ENCODE assay signal across 13 mouse cellular contexts in genomic region chr10:79991548-79991947, GRCm38 (mm10). TPM values are rescaled to one million over a fixed set of nuclear protein-coding genes. Genes with fewer than 3 reads are reported as not detected.
DNase-seq lines count a peak whose midpoint lies in the region; ATAC-seq and TF ChIP-seq lines count a peak whose summit lies in the region.
"Had no signal": no experiment of that assay in that cellular context is flagged by ENCODE, and none has a peak within 500 bp of the region (broad histone marks: within the 10 kb centered on the region; RNA-seq: fewer than 3 reads in every experiment).

No protein-coding gene starts in this region.

- no peak overlapping the region for H3K4me2 ChIP-seq in heart, postnatal 0 days (ENCODE audit: low read depth, low read length)
- H3K4me2 ChIP-seq in stomach, embryonic 14.5 days (replicated peaks; ENCODE audit: low read depth, low read length) = 0 out of 2 replicates have a peak overlapping the region, but pooled peaks have one; percentile 29
- H3K4me2 ChIP-seq: midbrain, embryonic 15.5 days had no signal

- H3K4me3 ChIP-seq in heart, postnatal 0 days (ENCODE audit: low read depth, low read length) = no peak overlapping the region
- H3K4me3 ChIP-seq in lung, adult 2 months (replicated peaks; ENCODE audit: extremely low read depth, low read depth, low read length) = no peak overlapping the region
- peak overlapping the region; percentile 76; the same call in 1 of the 2 replicates for H3K4me3 ChIP-seq in stomach, embryonic 14.5 days (ENCODE audit: low read depth, low read length)
- H3K4me3 ChIP-seq: midbrain, embryonic 15.5 days had no signal

- ATAC-seq in heart, postnatal 0 days (ENCODE audit: insufficient read depth, low read depth) = no peak
- ATAC-seq in stomach, embryonic 14.5 days (ENCODE audit: insufficient number of reproducible peaks, insufficient read depth, low FRiP score, low read depth) = no peak
- ATAC-seq: activated CD4-positive, CD25-positive, alpha-beta regulatory T cell, adult 4 months; midbrain, embryonic 15.5 days had no signal

- peaks cover 49% of the 10 kb centered on the region for H3K36me3 ChIP-seq in heart, postnatal 0 days (replicated peaks; ENCODE audit: control insufficient read depth, insufficient read depth, low read length)
- peaks cover 32% of the 10 kb centered on the region for H3K36me3 ChIP-seq in stomach, embryonic 14.5 days (ENCODE audit: control insufficient read depth, insufficient read depth, low read length)
- H3K36me3 ChIP-seq: midbrain, embryonic 15.5 days had no signal

- 88% methylated on average over 6 of the region's 6 CpGs for WGBS in heart, postnatal 0 days
- 89% methylated on average over 6 of the region's 6 CpGs for WGBS in lung, adult 2 months
- 85% methylated on average over 6 of the region's 6 CpGs for WGBS in stomach, embryonic 14.5 days

- no peaks in the 10 kb centered on the region for H3K27me3 ChIP-seq in heart, postnatal 0 days (ENCODE audit: control insufficient read depth, insufficient read depth, low read length)
- no peaks in the 10 kb centered on the region for H3K27me3 ChIP-seq in stomach, embryonic 14.5 days (ENCODE audit: control insufficient read depth, insufficient read depth, low read length)

- TF ChIP-seq POLR2A in lung, adult 2 months (IDR thresholded peaks at IDR 0.05; ENCODE audit: borderline replicate concordance, extremely low read depth, low read depth, low read length) = no peak

- peaks cover 15% of the 10 kb centered on the region for H3K4me1 ChIP-seq in heart, postnatal 0 days (ENCODE audit: control insufficient read depth, insufficient read depth)
- peaks cover 11% of the 10 kb centered on the region for H3K4me1 ChIP-seq in lung, adult 2 months (ENCODE audit: control insufficient read depth, insufficient read depth, low read length)
- peaks cover 23% of the 10 kb centered on the region for H3K4me1 ChIP-seq in stomach, embryonic 14.5 days (ENCODE audit: control insufficient read depth, insufficient read depth, low read length)

- no peaks in the 10 kb centered on the region for H3K9me3 ChIP-seq in heart, postnatal 0 days (replicated peaks; ENCODE audit: control insufficient read depth, low read length)
- H3K9me3 ChIP-seq in stomach, embryonic 14.5 days (ENCODE audit: control insufficient read depth, low read depth, low read length) = peaks cover 7% of the 10 kb centered on the region; the same call in 1 of the 2 replicates
- H3K9me3 ChIP-seq: midbrain, embryonic 15.5 days had no signal

- H3K9ac ChIP-seq in heart, postnatal 0 days (replicated peaks; ENCODE audit: low read depth, low read length) = no peak overlapping the region
- no peak overlapping the region for H3K9ac ChIP-seq in stomach, embryonic 14.5 days (replicated peaks; ENCODE audit: low read depth, low read length)
- H3K9ac ChIP-seq: midbrain, embryonic 15.5 days had no signal

- TF ChIP-seq CTCF in heart, postnatal 0 days (IDR thresholded peaks at IDR 0.05; ENCODE audit: low read depth) = peak; percentile 22
- peak; percentile 15; the same call in 1 of the 2 replicates for TF ChIP-seq CTCF in lung, adult 2 months (IDR thresholded peaks at IDR 0.05; ENCODE audit: insufficient read depth, low read length)

- DNase-seq in heart, postnatal 0 days (ENCODE audit: low spot score) = no peak
- DNase-seq in heart, adult 18-20 months = no peak
- DNase-seq in lung, adult 2 months = no peak
- DNase-seq in lung, postnatal 14 days = no peak
- DNase-seq in R1 (ENCODE audit: low read depth, low spot score) = peak; percentile 72
- no peak for DNase-seq in adrenal gland, postnatal 25 days
- DNase-seq in ovary, postnatal 10 days (ENCODE audit: low spot score) = no peak
- DNase-seq: gastrocnemius, postnatal 14 days; kidney, postnatal 10 days; thymus, postnatal 14 days had no signal

- TF ChIP-seq EP300 in heart, postnatal 0 days (IDR thresholded peaks at IDR 0.05; ENCODE audit: low read depth) = no peak

- no peak overlapping the region for H3K27ac ChIP-seq in heart, postnatal 0 days (ENCODE audit: low read depth)
- no peak overlapping the region for H3K27ac ChIP-seq in stomach, embryonic 14.5 days (ENCODE audit: low read length)
- H3K27ac ChIP-seq: midbrain, embryonic 15.5 days had no signal

RNA-seq across cellular contexts. Expression of gene Cnn2, which starts 3.2 kb away (rescaled TPM):
- total RNA-seq in heart, postnatal 0 days (2014; rRNA removed; ENCODE audit: low replicate concordance) = 142 and 158 TPM in 2 replicates
- polyA plus RNA-seq in heart, postnatal 0 days (2015; fragmentation: Nextera tagmentation; extraction: Ambion mirVana) = 126 and 149 TPM in 2 replicates
- total RNA-seq in heart, adult 18-20 months (2021) = 10 to 100 TPM; 28.3 to 32.6 TPM
- 387 and 395 TPM in 2 replicates for polyA plus RNA-seq in lung, adult 2 months (2012; rRNA removed)
- polyA plus RNA-seq in stomach, embryonic 14.5 days (2014; fragmentation: Nextera tagmentation; extraction: Ambion mirVana) = 397 and 424 TPM in 2 replicates
- total RNA-seq in adrenal gland, postnatal 25 days (2021) = 28.3 and 29.8 TPM in 2 replicates

RNA-seq across cellular contexts. Expression of gene Abca7, which starts 4.7 kb away (rescaled TPM):
- total RNA-seq in heart, postnatal 0 days (2014; rRNA removed; ENCODE audit: low replicate concordance) = 10.4 and 11.4 TPM in 2 replicates
- polyA plus RNA-seq in heart, postnatal 0 days (2015; fragmentation: Nextera tagmentation; extraction: Ambion mirVana) = 1.9 TPM in 2 replicates
- 1 to 10 TPM; 6.5 to 7.6 TPM for total RNA-seq in heart, adult 18-20 months (2021)
- 31.4 and 38.2 TPM in 2 replicates for polyA plus RNA-seq in lung, adult 2 months (2012; rRNA removed)
- 3.2 and 3.6 TPM in 2 replicates for polyA plus RNA-seq in stomach, embryonic 14.5 days (2014; fragmentation: Nextera tagmentation; extraction: Ambion mirVana)
- total RNA-seq in adrenal gland, postnatal 25 days (2021) = 24.2 and 29.1 TPM in 2 replicates

RNA-seq across cellular contexts. Expression of gene Tmem259, which starts 7.4 kb away (rescaled TPM):
- total RNA-seq in heart, postnatal 0 days (2014; rRNA removed; ENCODE audit: low replicate concordance) = 162 and 182 TPM in 2 replicates
- 18.0 and 18.1 TPM in 2 replicates for polyA plus RNA-seq in heart, postnatal 0 days (2015; fragmentation: Nextera tagmentation; extraction: Ambion mirVana)
- total RNA-seq in heart, adult 18-20 months (2021) = 100 to 1,000 TPM; 120 TPM
- 294 and 318 TPM in 2 replicates for polyA plus RNA-seq in lung, adult 2 months (2012; rRNA removed)
- 15.6 and 16.7 TPM in 2 replicates for polyA plus RNA-seq in stomach, embryonic 14.5 days (2014; fragmentation: Nextera tagmentation; extraction: Ambion mirVana)
- total RNA-seq in adrenal gland, postnatal 25 days (2021) = 159 and 161 TPM in 2 replicates

RNA-seq across cellular contexts. Expression of gene Grin3b, which starts 21.0 kb away (rescaled TPM):
- not detected in 2 replicates for total RNA-seq in heart, postnatal 0 days (2014; rRNA removed; ENCODE audit: low replicate concordance)
- polyA plus RNA-seq in heart, postnatal 0 days (2015; fragmentation: Nextera tagmentation; extraction: Ambion mirVana) = 0.29 and 0.34 TPM in 2 replicates
- total RNA-seq in heart, adult 18-20 months (2021) = under 1 TPM; 0.57 to 0.67 TPM
- polyA plus RNA-seq in lung, adult 2 months (2012; rRNA removed) = 0.33 TPM in 1 of 2 replicates, not detected in the other
- polyA plus RNA-seq in stomach, embryonic 14.5 days (2014; fragmentation: Nextera tagmentation; extraction: Ambion mirVana) = 0.32 and 0.36 TPM in 2 replicates
- 0.12 TPM in 1 of 2 replicates, not detected in the other for total RNA-seq in adrenal gland, postnatal 25 days (2021)
- polyA plus RNA-seq: activated CD4-positive, CD25-positive, alpha-beta regulatory T cell, adult 4 months had no signal

RNA-seq across cellular contexts. Expression of gene Arhgap45, which starts 24.9 kb away (rescaled TPM):
- total RNA-seq in heart, postnatal 0 days (2014; rRNA removed; ENCODE audit: low replicate concordance) = 3.9 and 11.0 TPM in 2 replicates
- 1.9 TPM in 2 replicates for polyA plus RNA-seq in heart, postnatal 0 days (2015; fragmentation: Nextera tagmentation; extraction: Ambion mirVana)
- total RNA-seq in heart, adult 18-20 months (2021) = 1 to 10 TPM; 3.1 to 8.7 TPM
- 102 and 103 TPM in 2 replicates for polyA plus RNA-seq in lung, adult 2 months (2012; rRNA removed)
- polyA plus RNA-seq in stomach, embryonic 14.5 days (2014; fragmentation: Nextera tagmentation; extraction: Ambion mirVana) = 5.1 and 5.7 TPM in 2 replicates
- total RNA-seq in adrenal gland, postnatal 25 days (2021) = 3.7 and 4.3 TPM in 2 replicates
